Mouse (Mus musculus): Measurements from ENCODE around the gene Gm12253.

The Gm12253 gene

GRCm38 (mm10) chr11:58432259-58432658 lies at the start of gene Gm12253:
Gene Gm12253, plus strand, starts transcription at chr11:58432559.
- no peak for DNase-seq (ENCODE audit: low read depth)

DNA sequence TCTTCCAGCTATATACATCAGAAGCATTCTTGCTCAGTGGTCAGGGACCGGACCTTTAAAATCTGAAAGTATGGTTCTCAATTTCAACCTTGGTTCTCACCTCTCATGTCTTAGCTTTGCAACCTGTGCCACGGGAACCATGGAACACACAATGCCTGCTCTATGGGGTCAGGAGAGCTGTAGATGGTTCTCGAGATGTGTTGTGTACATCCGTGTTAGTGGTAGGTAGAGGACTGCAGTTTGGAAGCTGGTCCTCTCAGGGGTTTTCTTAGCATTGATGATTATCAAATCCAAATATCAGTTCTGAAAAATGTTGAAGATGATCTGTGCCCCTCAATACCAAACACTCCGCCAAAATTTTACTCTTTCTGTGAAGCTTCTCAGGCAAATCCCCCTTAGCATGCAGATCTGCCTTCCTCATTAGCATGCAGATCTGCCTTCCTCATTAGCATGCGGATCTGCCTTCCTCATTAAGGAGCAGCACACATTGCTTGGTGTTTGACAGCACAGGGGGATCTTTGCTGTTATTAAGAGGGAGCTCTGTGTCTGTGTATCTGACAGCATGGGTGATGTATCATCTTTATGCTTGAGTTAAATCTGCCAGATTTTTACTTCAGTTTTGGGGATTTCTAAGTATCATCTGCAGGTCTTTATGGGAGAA lies 32.2 kb upstream of the Gm12253 start:
- DNase-seq (ENCODE audit: low read depth): no peak

DNA sequence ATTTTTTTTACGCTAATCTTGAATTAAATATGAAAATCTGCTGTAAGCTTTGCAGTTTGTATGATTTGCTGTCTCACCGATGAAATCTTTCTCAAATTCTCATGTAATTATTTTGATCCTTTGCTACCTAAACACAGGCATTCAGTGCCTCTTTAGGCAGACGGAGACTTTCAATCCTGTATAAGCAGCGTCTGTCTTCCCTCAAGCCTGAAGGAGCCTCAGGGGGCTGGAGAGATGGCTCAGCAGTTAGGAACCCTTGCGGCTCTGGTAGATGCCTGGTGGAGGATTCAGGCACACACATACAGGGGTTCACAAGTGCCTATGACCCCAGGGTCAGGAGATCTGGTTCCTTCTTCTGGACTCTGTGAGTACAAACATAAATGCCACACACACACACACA lies 31.7 kb upstream of the Gm12253 start:
- DNase-seq (ENCODE audit: low read depth): no peak

DNA sequence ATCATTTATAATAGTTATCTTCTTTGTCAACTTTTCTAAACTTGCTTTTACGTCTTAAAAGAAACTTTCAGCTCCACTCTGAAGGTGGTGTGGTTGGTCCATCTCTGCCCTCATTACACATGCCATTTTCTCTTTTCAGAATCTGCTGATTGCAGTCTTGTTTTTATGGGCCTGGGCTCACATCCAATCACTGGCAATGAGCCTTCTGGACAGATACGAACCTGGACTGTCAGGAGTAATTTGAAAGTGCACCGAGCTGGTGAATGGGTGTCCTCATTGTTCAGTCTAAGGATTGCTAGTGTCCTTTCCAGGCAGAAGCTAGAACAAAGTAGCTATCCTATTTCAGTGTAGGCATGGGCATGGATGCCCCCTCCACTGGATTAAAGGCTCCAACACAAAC lies 24.3 kb upstream of the Gm12253 start:
- DNase-seq (ENCODE audit: low read depth): no peak

GRCm38 (mm10) chr11:58418336-58418735 lies 14.0 kb upstream of the Gm12253 start:
- DNase-seq (ENCODE audit: low read depth): no peak

DNA sequence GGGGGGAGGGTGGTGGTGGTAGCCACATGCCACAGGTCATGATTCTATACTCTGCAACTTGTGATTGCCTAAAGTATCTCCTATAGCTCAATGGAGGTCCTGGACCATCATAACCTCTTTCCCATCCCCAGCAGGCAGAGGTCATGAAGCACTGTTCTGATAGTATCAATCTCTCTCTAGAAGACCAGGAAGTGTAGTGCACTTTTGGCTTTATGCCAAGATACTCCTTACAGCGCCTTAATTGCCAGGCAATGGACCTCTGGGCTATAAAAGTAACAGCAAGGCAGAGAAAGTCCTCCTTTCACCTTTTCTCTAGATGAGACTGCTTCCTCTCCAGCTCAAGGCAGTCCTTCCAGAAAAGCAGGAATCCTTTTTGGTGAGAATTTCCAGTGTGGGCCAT lies 11.5 kb upstream of the Gm12253 start, which contains the start of gene 1810065E05Rik:
Gene 1810065E05Rik, plus strand, starts transcription at position 297 of the 400 bp plus-strand sequence.
- no peak for DNase-seq (ENCODE audit: low read depth)

DNA sequence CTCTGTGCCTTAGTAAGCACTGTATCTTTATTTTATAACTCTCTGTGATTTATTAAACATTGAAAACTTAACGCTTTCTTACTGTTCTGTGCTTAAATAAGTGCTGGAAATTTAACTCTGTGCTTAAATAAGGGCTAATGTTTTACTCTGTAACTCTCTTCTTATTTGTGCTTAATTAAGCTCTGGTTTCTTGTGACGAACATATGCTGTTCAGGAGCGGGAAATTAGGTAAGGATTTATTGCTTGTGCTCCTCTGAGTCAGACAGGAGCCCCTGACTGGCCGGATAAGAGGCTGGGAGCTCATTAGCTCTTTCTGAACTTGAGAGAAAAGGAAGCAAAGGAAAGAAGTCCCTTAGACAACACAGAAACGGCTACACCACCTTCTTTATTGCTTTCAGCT lies 5.5 kb downstream of the Gm12253 start:
- DNase-seq (ENCODE audit: low read depth): no peak

DNA sequence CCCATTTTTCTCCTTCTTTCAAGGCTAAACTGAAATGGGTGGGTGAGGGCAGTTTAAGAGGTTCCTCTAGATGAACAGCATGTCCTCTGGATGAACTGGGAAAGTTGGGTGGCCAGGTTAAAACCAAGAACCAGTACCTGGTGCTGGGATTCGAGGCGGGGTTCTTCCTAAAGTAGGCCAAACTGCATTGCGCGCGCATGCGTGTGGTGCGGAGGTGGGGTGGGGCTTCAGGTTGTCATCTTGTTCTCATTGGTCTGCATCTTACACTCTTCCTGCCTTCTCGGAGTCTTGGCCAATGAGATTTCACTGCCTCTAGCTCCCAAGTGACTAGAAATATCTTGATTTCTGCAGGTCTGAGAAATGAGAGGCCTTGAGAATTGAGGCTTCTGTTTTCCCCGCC lies 20.4 kb downstream of the Gm12253 start, which contains the start of gene Lypd9:
Gene Lypd9, minus strand, starts transcription at position 165 of the 400 bp plus-strand sequence.
- DNase-seq (ENCODE audit: low read depth): no peak

DNA sequence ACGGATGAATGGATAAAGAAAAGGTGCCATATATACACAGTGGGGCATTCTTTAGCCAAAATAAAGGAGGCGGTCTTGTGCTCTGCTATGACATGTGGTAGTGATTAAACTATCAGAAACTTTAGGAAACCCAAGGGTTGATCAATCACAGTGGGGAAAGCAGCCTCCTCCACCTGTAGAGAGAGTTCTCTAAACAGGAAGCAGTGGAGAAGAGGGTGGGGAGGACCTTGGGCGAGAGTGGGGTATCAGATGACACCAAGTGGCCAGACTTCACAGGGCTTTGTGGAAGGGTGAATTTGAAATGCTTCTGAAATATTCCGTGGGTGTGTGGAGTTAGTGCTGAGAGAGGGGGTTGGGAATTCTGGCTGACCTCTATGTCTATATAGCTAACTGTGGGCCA lies 21.2 kb downstream of the Gm12253 start:
- no peak for DNase-seq (ENCODE audit: low read depth)

DNA sequence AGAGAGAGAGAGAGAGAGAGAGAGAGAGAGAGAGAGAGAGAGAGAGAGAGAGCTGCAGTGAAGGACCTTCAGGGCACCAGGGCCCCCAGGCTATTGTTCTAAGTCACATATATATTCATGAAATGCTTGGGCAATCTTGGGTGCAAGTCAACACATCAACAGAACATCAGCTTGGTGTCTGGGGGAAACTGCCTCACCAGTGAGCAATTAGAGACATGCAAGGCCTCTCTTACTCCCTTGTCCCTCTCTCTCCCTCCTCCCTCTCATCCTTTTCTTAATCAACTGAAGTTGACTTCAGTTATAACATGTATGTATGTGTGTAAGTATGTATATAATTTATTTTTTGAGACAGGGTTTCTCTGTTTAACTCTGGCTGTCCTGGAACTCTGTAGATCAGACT lies 29.8 kb downstream of the Gm12253 start, which contains the start of gene Olfr30:
Gene Olfr30, minus strand, starts transcription at position 101 of the 400 bp plus-strand sequence.
- no peak for DNase-seq (ENCODE audit: low read depth)
